Mouse (Mus musculus): ENCODE measurements around the gene Bicra.

Bicra gene

GRCm38 (mm10) chr7:15972247-15972646, 75.5 kb downstream of the Bicra start:
- no peak for DNase-seq (ENCODE audit: low spot score in 2 of 2)

GRCm38 (mm10) chr7:15969674-15970073, 78.0 kb downstream of the Bicra start:
- DNase-seq (ENCODE audit: low spot score in 2 of 2) = no peak

- DNase-seq (ENCODE audit: low spot score in 2 of 2) = no peak
Measured at GRCm38 (mm10) chr7:15968322-15968721, 79.4 kb downstream of the Bicra start.

GRCm38 (mm10) chr7:15967312-15967711, 80.4 kb downstream of the Bicra start, which contains the start of gene Ehd2:
Gene Ehd2 (minus strand): TSS chr7:15967567.
- no peak for DNase-seq (ENCODE audit: low spot score in 2 of 2)

- DNase-seq (ENCODE audit: low spot score in 2 of 2) = no peak
Measured at GRCm38 (mm10) chr7:15966489-15966888, 81.2 kb downstream of the Bicra start.

- DNase-seq (ENCODE audit: low spot score in 2 of 2) = no peak
Measured at GRCm38 (mm10) chr7:15963798-15964652, 83.7 kb downstream of the Bicra start.

GRCm38 (mm10) chr7:15962311-15963288, 85.1 kb downstream of the Bicra start:
- no peak for DNase-seq (ENCODE audit: low spot score in 2 of 2)

GRCm38 (mm10) chr7:15961798-15962197, 85.9 kb downstream of the Bicra start:
- DNase-seq (ENCODE audit: low spot score in 2 of 2) = no peak

GRCm38 (mm10) chr7:15961239-15961638, 86.5 kb downstream of the Bicra start:
- DNase-seq (ENCODE audit: low spot score in 2 of 2) = no peak

- DNase-seq (ENCODE audit: low spot score in 2 of 2) = no peak
Measured at GRCm38 (mm10) chr7:15960691-15961090, 87.0 kb downstream of the Bicra start.

GRCm38 (mm10) chr7:15956143-15956542, 91.6 kb downstream of the Bicra start:
- no peak for DNase-seq (ENCODE audit: low spot score in 2 of 2)

- no peak for DNase-seq (ENCODE audit: low spot score in 2 of 2)
Measured at GRCm38 (mm10) chr7:15955509-15955908, 92.2 kb downstream of the Bicra start.

GRCm38 (mm10) chr7:15954978-15955443, 92.7 kb downstream of the Bicra start:
- DNase-seq (ENCODE audit: low spot score in 2 of 2) = no peak

GRCm38 (mm10) chr7:15954436-15954835, 93.3 kb downstream of the Bicra start:
- no peak for DNase-seq (ENCODE audit: low spot score in 2 of 2)

- no peak for DNase-seq (ENCODE audit: low spot score in 2 of 2)
Measured at GRCm38 (mm10) chr7:15953307-15954074, 94.2 kb downstream of the Bicra start.

GRCm38 (mm10) chr7:15952416-15952815, 95.3 kb downstream of the Bicra start:
- DNase-seq (ENCODE audit: low spot score in 2 of 2) = no peak

GRCm38 (mm10) chr7:15950008-15950407, 97.7 kb downstream of the Bicra start:
- DNase-seq (ENCODE audit: low spot score in 2 of 2) = no peak

GRCm38 (mm10) chr7:15949216-15949790, 98.4 kb downstream of the Bicra start:
- no peak for DNase-seq (ENCODE audit: low spot score in 2 of 2)

GRCm38 (mm10) chr7:15948381-15948941, 99.3 kb downstream of the Bicra start:
- DNase-seq (ENCODE audit: low spot score in 2 of 2) = peak; percentile 34 to 44

GRCm38 (mm10) chr7:15947653-15948260, 100.0 kb downstream of the Bicra start:
- DNase-seq (ENCODE audit: low spot score in 2 of 2) = no peak

Data from right cerebral cortex, postnatal 36 days (tissue).